In the genomic region with DNA sequence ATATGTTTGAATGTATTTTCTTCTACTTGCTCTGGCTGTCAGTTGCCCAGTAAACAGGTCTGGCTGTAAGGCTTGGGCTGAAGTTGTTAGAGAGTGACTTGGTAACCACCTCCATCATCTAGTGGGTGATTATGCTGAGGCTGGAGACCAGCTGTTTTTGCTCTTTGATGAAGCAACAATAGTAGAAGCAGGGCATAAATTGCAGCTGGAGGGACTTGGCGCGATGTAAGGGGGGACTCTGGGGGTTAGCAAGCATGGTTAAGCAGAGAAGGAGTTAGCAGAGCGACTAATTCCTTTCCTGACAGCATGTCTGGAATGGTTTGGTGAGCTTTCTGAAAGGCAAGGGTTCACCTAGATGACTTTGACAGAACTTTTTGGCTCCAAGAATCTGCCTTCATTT, we compare ENCODE assay signal across 11 mouse cellular contexts.
DNase-seq lines count a peak whose midpoint lies in the region; ATAC-seq and TF ChIP-seq lines count a peak whose summit lies in the region.
"Had no signal": no experiment of that assay in that cellular context is flagged by ENCODE, and none has a peak within 500 bp of the region (broad histone marks: within the 10 kb centered on the region; RNA-seq: fewer than 3 reads in every experiment).

No protein-coding gene starts in this region.

- no peak overlapping the region for H3K9ac ChIP-seq in heart, embryonic 12.5 days
- H3K9ac ChIP-seq in lung, embryonic 14.5 days: no peak overlapping the region
- H3K9ac ChIP-seq: forebrain, postnatal 0 days had no signal

- TF ChIP-seq CTCF in lung, embryonic 14.5 days (IDR thresholded peaks at IDR 0.05; ENCODE audit: low read depth): no peak
- no peak for TF ChIP-seq CTCF in lung, adult 2 months (IDR thresholded peaks at IDR 0.05; ENCODE audit: insufficient read depth, low read length)

- H3K4me1 ChIP-seq in heart, embryonic 12.5 days (replicated peaks): no peaks in the 10 kb centered on the region
- H3K4me1 ChIP-seq in lung, embryonic 14.5 days (ENCODE audit: insufficient read depth): no peaks in the 10 kb centered on the region
- H3K4me1 ChIP-seq in lung, adult 2 months (ENCODE audit: control insufficient read depth, insufficient read depth, low read length): no peaks in the 10 kb centered on the region

- TF ChIP-seq POLR2A in lung, adult 2 months (IDR thresholded peaks at IDR 0.05; ENCODE audit: borderline replicate concordance, extremely low read depth, low read depth, low read length): no peak

- 61% methylated on average over 3 of the region's 3 CpGs for WGBS in heart, embryonic 12.5 days
- WGBS in lung, embryonic 14.5 days: 71% methylated on average over 3 of the region's 3 CpGs
- 63% methylated on average over 3 of the region's 3 CpGs for WGBS in lung, adult 2 months

- H3K27ac ChIP-seq in heart, embryonic 12.5 days (ENCODE audit: poor library complexity, severe bottlenecking): no peak overlapping the region
- H3K27ac ChIP-seq in lung, embryonic 14.5 days (ENCODE audit: low read depth): no peak overlapping the region
- H3K27ac ChIP-seq: layer of hippocampus, adult 2 months had no signal

- H3K4me2 ChIP-seq in heart, embryonic 12.5 days: no peak overlapping the region
- no peak overlapping the region for H3K4me2 ChIP-seq in lung, embryonic 14.5 days

- DNase-seq in heart, adult 18-20 months: peak; percentile 26 to 43
- peak; percentile 18 for DNase-seq in lung, embryonic 14.5 days
- no peak for DNase-seq in lung, adult 2 months
- peak; percentile 64 for DNase-seq in forelimb bud, embryonic 11.5 days (ENCODE audit: low read depth, low spot score)
- DNase-seq in lung, postnatal 14 days: peak; percentile 1
- no peak for DNase-seq in frontal cortex, postnatal 10 days (ENCODE audit: low spot score in 2 of 2)
- DNase-seq in adrenal gland, adult 2 months: no peak
- DNase-seq: forebrain, postnatal 0 days had no signal

- no peak overlapping the region for H3K4me3 ChIP-seq in heart, embryonic 12.5 days
- H3K4me3 ChIP-seq in lung, embryonic 14.5 days (ENCODE audit: low read depth, low read length): no peak overlapping the region
- H3K4me3 ChIP-seq in lung, adult 2 months (replicated peaks; ENCODE audit: extremely low read depth, low read depth, low read length): no peak overlapping the region
- H3K4me3 ChIP-seq: layer of hippocampus, adult 2 months; myocyte had no signal

- ATAC-seq in heart, embryonic 12.5 days (ENCODE audit: insufficient number of reproducible peaks, low FRiP score): no peak
- ATAC-seq in lung, embryonic 14.5 days (ENCODE audit: insufficient read depth): no peak
- ATAC-seq: forebrain, postnatal 0 days had no signal

- H3K9me3 ChIP-seq in heart, embryonic 12.5 days (replicated peaks): no peaks in the 10 kb centered on the region
- no peaks in the 10 kb centered on the region for H3K9me3 ChIP-seq in lung, embryonic 14.5 days (ENCODE audit: low read depth, low read length)

- no peaks in the 10 kb centered on the region for H3K36me3 ChIP-seq in heart, embryonic 12.5 days
- H3K36me3 ChIP-seq in lung, embryonic 14.5 days (ENCODE audit: insufficient read depth): no peaks in the 10 kb centered on the region

- H3K27me3 ChIP-seq in heart, embryonic 12.5 days (replicated peaks): no peaks in the 10 kb centered on the region
- H3K27me3 ChIP-seq in lung, embryonic 14.5 days (ENCODE audit: insufficient read depth, low read length): no peaks in the 10 kb centered on the region

Comparison
In these comparisons a context has a peak if more than half of its experiments do, and no peak if none do; other contexts are left out.
1. DNase-seq: peak in heart, adult 18-20 months (2 of 2), lung, embryonic 14.5 days (single experiment), forelimb bud, embryonic 11.5 days (single experiment) and lung, postnatal 14 days (single experiment); none in lung, adult 2 months (single experiment), frontal cortex, postnatal 10 days (0 of 2) and adrenal gland, adult 2 months (single experiment).